Mouse (Mus musculus): ENCODE data around the gene Nrap. TPM values are rescaled to one million over a fixed set of nuclear protein-coding genes. Genes with fewer than 3 reads are reported as not detected.

The Nrap gene
- polyA plus RNA-seq, 1 experiment: not detected

DNA sequence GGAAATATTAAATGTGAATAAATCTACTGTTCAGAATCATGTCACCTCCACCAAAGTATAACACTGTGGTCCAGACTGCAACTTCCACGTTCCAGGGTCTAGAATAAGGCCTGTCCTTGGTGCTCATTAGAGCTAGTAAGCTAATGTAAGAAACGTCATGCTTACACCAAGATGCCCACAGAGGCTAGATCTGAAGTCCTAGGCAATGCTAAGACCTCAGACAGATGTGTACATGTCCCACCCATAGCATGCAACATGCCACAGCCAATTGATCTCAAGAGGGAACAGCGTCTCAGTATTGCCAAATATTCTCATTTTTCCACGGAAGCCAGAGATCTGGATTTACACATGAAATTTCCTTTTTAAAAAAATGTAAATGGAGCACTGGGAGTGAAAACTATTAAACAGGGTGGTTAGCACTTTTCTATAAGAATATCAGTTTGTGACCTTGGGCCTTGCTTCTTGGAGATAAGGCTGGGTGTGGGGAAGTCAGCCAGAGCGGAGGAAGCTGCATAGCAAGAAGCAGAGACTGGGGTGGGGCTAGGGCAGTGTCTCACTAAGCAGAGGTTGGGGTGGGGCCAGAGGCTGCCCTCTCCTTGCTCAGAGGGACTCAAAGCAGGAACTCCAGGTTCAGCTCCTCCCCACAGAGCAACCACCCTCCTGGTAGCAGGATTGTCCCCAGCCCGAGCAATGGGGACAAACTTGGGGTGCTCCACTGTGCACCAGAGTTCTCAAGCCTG is 1.6 kb upstream of the Nrap start:
- no peak overlapping the region for H3K27ac ChIP-seq (ENCODE audit: insufficient read depth, low read depth, low read length)
- TF ChIP-seq CTCF (IDR thresholded peaks at IDR 0.05; ENCODE audit: insufficient read depth, low read depth, low read length): no peak
- no peak for TF ChIP-seq POLR2A (IDR thresholded peaks at IDR 0.05; ENCODE audit: insufficient read depth, low read depth, low read length)
- 90% methylated on average over 6 of the region's 6 CpGs for WGBS

DNA sequence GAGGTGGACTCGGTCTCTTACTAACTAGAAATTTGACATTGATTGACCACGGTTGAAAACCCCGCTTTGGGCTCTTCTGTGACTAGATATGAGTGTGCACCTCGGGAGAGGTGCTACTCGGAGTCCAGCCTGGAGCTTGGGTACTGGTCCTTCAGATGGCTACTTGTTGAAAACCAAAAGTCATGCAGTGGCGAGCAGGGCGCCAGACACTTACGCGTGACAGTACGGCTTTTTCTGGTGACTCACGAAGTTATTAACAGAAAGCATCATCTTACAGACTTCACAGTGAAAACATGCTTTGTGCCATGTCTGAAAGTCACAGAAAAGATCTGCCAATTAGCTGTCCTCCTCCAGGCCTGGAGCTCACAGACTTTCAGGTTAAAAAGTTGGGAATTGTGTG is 661 bp downstream of the Nrap start:
- WGBS: 93% methylated on average over 11 of the region's 11 CpGs

More for the DNA sequence above, 1.6 kb upstream of the Nrap start:
- Histone ChIP-seq H3K4me3 (ENCODE audit: insufficient read depth, low read depth, low read length) (no peak overlapping the region), H3K4me1 (ENCODE audit: control insufficient read depth, insufficient read depth, low read length) (no peaks in the 10 kb centered on the region)

DNA sequence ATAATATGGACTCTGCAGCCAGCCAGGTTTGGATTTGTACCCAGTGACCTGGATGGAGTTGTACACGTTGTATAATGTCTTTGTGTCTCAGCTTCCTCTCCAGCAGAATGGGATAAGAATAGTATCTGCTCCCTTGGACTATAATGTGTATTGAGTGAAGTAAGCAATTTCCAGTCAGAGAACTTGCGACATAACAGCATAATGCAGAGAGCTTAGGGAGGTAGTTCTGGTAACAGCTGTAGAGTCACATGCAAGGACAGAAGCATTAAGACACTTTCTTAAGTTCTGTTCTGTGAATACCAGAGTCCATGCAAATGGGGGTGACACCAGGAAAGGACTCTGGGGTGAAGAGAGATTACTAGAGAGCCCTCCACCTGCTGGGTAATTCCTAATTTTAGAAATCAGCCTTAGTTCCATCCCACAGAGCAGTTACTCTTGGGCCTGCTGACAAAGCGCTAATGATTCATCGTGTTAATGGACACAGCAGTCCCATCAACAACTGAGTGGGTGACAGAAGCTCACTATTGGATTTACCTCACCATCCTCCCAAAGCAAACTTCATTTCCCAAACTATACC is 2.0 kb downstream of the Nrap start:
- Histone ChIP-seq H3K4me1 (ENCODE audit: control insufficient read depth, insufficient read depth, low read length) (no peaks in the 10 kb centered on the region), H3K4me3 (ENCODE audit: insufficient read depth, low read depth, low read length) (no peak overlapping the region), H3K27ac (ENCODE audit: insufficient read depth, low read depth, low read length) (no peak overlapping the region)
- TF ChIP-seq CTCF (IDR thresholded peaks at IDR 0.05; ENCODE audit: insufficient read depth, low read depth, low read length): no peak
- no peak for TF ChIP-seq POLR2A (IDR thresholded peaks at IDR 0.05; ENCODE audit: insufficient read depth, low read depth, low read length)
- 85% methylated on average over 4 of the region's 4 CpGs for WGBS

More for the DNA sequence above, 661 bp downstream of the Nrap start:
- TF ChIP-seq POLR2A (IDR thresholded peaks at IDR 0.05; ENCODE audit: insufficient read depth, low read depth, low read length) (no peak), CTCF (IDR thresholded peaks at IDR 0.05; ENCODE audit: insufficient read depth, low read depth, low read length) (no peak)
- Histone ChIP-seq H3K27ac (ENCODE audit: insufficient read depth, low read depth, low read length) (no peak overlapping the region), H3K4me1 (ENCODE audit: control insufficient read depth, insufficient read depth, low read length) (no peaks in the 10 kb centered on the region), H3K4me3 (ENCODE audit: insufficient read depth, low read depth, low read length) (no peak overlapping the region)

DNA sequence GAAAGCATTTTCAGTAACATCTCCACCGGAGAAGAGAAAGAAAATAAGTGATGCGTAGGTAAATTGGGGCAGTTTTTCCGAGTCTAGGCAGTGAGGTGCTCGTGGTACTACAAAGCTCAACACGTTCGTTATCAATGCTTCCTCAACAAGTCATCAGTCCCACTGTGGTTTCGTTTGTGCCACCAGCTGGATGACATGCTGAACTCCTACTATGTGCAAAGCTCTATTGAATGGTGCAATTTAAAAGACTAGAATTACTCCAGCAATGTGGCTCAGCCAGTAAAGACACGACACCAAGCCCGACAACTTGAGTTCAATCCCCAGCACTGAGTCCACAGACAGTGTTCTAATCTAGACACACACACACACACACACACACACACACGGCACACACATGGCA is 3.7 kb downstream of the Nrap start:
- WGBS: 87% methylated on average over 10 of the region's 10 CpGs
- no peaks in the 10 kb centered on the region for H3K4me1 ChIP-seq (ENCODE audit: control insufficient read depth, insufficient read depth, low read length)
- no peak overlapping the region for H3K27ac ChIP-seq (ENCODE audit: insufficient read depth, low read depth, low read length)
- H3K4me3 ChIP-seq (ENCODE audit: insufficient read depth, low read depth, low read length): no peak overlapping the region
- TF ChIP-seq CTCF (IDR thresholded peaks at IDR 0.05; ENCODE audit: insufficient read depth, low read depth, low read length) (no peak), POLR2A (IDR thresholded peaks at IDR 0.05; ENCODE audit: insufficient read depth, low read depth, low read length) (no peak)

DNA sequence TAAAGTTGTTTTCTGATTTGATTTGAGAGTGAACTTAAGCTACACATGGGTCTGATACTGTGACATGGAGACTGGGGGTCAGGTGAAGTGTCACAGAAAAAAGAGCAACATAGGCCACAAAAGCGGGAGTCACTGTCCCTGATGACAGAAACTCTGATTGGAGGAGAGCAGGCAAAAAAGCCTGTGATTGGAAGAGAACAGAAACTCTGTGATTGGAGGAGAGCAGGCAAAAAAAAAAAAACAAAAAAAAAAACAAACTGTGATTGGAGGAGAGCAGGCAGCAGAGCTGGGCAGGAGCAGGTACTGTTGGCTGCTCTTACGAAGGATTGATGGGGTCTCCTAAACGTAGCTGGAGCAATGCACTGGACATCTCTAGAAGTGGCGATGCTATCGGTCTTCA is 4.3 kb downstream of the Nrap start:
- TF ChIP-seq CTCF (IDR thresholded peaks at IDR 0.05; ENCODE audit: insufficient read depth, low read depth, low read length) (no peak), POLR2A (IDR thresholded peaks at IDR 0.05; ENCODE audit: insufficient read depth, low read depth, low read length) (no peak)
- 92% methylated on average over 5 of the region's 5 CpGs for WGBS
- no peaks in the 10 kb centered on the region for H3K4me1 ChIP-seq (ENCODE audit: control insufficient read depth, insufficient read depth, low read length)
- H3K4me3 ChIP-seq (ENCODE audit: insufficient read depth, low read depth, low read length): no peak overlapping the region
- no peak overlapping the region for H3K27ac ChIP-seq (ENCODE audit: insufficient read depth, low read depth, low read length)

DNA sequence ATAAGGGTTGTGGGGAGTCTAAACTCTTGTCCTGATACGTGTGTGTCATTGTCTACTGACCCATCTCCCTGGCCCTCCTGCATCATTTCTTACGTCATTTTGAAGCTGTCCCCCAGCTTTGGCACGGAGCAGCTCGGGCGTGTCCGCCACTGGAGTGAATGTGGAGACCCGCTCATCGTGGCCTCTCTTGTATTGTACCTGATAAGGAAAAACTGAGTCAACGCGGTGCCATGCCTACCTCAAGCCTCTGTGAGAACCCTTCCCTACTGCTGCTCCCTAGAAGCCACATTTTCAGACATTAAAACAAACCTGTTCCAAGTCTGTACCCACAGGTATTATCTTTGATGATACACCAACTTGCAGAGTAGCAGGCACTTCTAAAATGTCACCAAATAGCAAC is 8.4 kb downstream of the Nrap start:
- H3K4me1 ChIP-seq (ENCODE audit: control insufficient read depth, insufficient read depth, low read length): no peaks in the 10 kb centered on the region
- no peak overlapping the region for H3K4me3 ChIP-seq (ENCODE audit: insufficient read depth, low read depth, low read length)
- TF ChIP-seq POLR2A (IDR thresholded peaks at IDR 0.05; ENCODE audit: insufficient read depth, low read depth, low read length): no peak
- no peak for TF ChIP-seq CTCF (IDR thresholded peaks at IDR 0.05; ENCODE audit: insufficient read depth, low read depth, low read length)
- 93% methylated on average over 10 of the region's 10 CpGs for WGBS
- no peak overlapping the region for H3K27ac ChIP-seq (ENCODE audit: insufficient read depth, low read depth, low read length)

DNA sequence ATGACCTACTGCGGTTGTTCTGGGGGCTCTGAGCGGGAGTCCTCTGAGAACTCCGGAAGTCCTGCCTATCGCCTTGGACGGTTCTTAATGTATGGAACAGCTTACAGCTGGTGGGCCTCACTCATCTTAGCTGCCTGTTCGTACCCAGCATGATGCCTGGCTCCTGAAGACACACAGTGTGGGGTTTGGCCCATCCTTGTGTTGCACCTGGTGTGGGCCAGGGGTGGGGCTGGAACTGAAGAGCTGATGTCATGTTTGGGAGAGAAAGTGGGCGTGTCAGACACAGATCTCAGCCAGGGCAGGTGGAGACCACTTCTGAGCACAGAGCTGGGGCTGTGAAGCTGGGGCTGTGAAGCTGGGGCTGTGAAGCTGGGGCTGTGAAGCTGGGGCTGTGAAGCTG is 9.5 kb downstream of the Nrap start:
- TF ChIP-seq POLR2A (IDR thresholded peaks at IDR 0.05; ENCODE audit: insufficient read depth, low read depth, low read length): no peak
- TF ChIP-seq CTCF (IDR thresholded peaks at IDR 0.05; ENCODE audit: insufficient read depth, low read depth, low read length): no peak
- WGBS: 91% methylated on average over 7 of the region's 7 CpGs
- Histone ChIP-seq H3K4me1 (ENCODE audit: control insufficient read depth, insufficient read depth, low read length) (no peaks in the 10 kb centered on the region), H3K4me3 (ENCODE audit: insufficient read depth, low read depth, low read length) (no peak overlapping the region), H3K27ac (ENCODE audit: insufficient read depth, low read depth, low read length) (no peak overlapping the region)

DNA sequence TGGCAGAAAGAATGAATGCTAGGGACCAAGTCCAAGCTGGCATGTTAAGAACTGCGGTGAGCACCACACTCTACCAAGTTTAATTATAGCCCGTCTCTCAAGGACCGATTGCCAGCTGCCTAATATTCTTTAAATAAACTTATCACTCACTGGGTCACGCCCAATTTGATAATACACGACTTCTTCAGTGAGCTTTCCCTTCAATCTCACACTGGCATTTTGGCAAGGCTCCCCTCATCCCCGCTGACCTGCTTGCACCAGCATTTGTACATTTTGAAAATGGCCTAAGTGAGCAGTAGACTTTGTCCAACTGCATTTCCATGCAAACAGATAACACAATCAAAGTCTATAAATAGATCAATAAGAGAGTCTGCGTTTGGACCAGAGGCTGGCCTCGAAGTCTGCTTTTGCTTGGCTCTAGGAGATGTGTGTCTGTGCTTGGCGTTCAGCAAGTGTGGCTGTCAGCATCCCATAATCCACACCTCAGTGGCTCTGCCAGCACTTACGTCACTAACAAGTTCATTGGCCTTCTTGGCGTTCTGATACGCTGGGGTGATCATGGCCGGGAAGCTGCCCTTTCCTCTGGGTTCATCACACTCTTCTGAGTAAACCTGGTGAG is 11.2 kb downstream of the Nrap start:
- Histone ChIP-seq H3K4me3 (ENCODE audit: insufficient read depth, low read depth, low read length) (no peak overlapping the region), H3K4me1 (ENCODE audit: control insufficient read depth, insufficient read depth, low read length) (no peaks in the 10 kb centered on the region), H3K27ac (ENCODE audit: insufficient read depth, low read depth, low read length) (no peak overlapping the region)
- 64% methylated on average over 13 of the region's 13 CpGs for WGBS
- TF ChIP-seq POLR2A (IDR thresholded peaks at IDR 0.05; ENCODE audit: insufficient read depth, low read depth, low read length) (no peak), CTCF (IDR thresholded peaks at IDR 0.05; ENCODE audit: insufficient read depth, low read depth, low read length) (no peak)

DNA sequence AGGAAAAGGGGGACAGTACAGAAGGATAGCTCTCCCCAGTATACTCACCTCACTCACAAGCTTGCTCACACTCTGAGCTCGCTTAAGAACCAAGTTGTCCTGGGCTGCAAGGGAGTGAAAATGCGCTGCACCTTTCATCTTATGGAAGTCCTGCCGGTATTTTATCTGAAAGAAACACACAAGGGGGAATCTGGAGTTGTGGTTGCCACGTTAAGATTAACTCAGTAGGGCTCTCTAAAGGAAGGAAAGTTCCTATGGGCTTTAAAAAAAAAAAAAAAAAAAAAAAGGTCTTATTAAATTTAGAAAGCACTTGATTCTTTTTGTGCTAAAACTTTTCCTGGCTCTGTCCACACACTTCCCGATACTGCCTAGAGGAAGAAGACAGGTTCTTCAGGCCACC is 11.8 kb downstream of the Nrap start:
- H3K4me3 ChIP-seq (ENCODE audit: insufficient read depth, low read depth, low read length): no peak overlapping the region
- 85% methylated on average over 5 of the region's 5 CpGs for WGBS
- no peak overlapping the region for H3K27ac ChIP-seq (ENCODE audit: insufficient read depth, low read depth, low read length)
- no peaks in the 10 kb centered on the region for H3K4me1 ChIP-seq (ENCODE audit: control insufficient read depth, insufficient read depth, low read length)
- TF ChIP-seq POLR2A (IDR thresholded peaks at IDR 0.05; ENCODE audit: insufficient read depth, low read depth, low read length) (no peak), CTCF (IDR thresholded peaks at IDR 0.05; ENCODE audit: insufficient read depth, low read depth, low read length) (no peak)
